Mouse (Mus musculus): Measurements from ENCODE around the gene Cradd. TPM values are rescaled to one million over a fixed set of nuclear protein-coding genes. Genes with fewer than 3 reads are reported as not detected.
A peak's percentile ranks its signal among the peaks of the same experiment; 100 is the strongest.

Cradd gene
- polyA plus RNA-seq, 1 experiment from 2014 or later = 11.7 TPM

- H3K27me3 ChIP-seq (replicated peaks; ENCODE audit: control insufficient read depth, insufficient read depth, low read length) = peaks cover 10% of the 10 kb centered on the region; the same call in 1 of the 2 replicates
- H3K4me1 ChIP-seq (ENCODE audit: control insufficient read depth, insufficient read depth, low read length) = 0 out of 2 replicates have a peak, but pooled peaks cover 3% of the 10 kb centered on the region
- no peak overlapping the region for H3K27ac ChIP-seq (ENCODE audit: low read depth, low read length)
- peak overlapping the region; percentile 71 for H3K4me2 ChIP-seq (ENCODE audit: low read length)
- no peaks in the 10 kb centered on the region for H3K36me3 ChIP-seq (ENCODE audit: control insufficient read depth, insufficient read depth, low read length)
- H3K9me3 ChIP-seq (replicated peaks; ENCODE audit: control insufficient read depth, low read length) = no peaks in the 10 kb centered on the region
- H3K4me3 ChIP-seq (ENCODE audit: low read depth, low read length) = peak overlapping the region; percentile 35
- peak overlapping the region; percentile 62 for H3K9ac ChIP-seq (ENCODE audit: low read length)
- ATAC-seq (peak; percentile 59), DNase-seq (ENCODE audit: low spot score) (peak; percentile 62)
- WGBS = 6% methylated on average over 37 of the region's 37 CpGs
These were observed 59.2 kb downstream of the Cradd start for GRCm38 (mm10) chr10:95264485-95265321.

GRCm38 (mm10) chr10:95262388-95262787 lies 61.5 kb downstream of the Cradd start:
- H3K4me2 ChIP-seq (ENCODE audit: low read length) = no peak overlapping the region
- H3K9ac ChIP-seq (ENCODE audit: low read length) = no peak overlapping the region
- no peak overlapping the region for H3K4me3 ChIP-seq (ENCODE audit: low read depth, low read length)
- no peaks in the 10 kb centered on the region for H3K36me3 ChIP-seq (ENCODE audit: control insufficient read depth, insufficient read depth, low read length)
- ATAC-seq = no peak
- no peak for DNase-seq (ENCODE audit: low spot score)
- no peaks in the 10 kb centered on the region for H3K9me3 ChIP-seq (replicated peaks; ENCODE audit: control insufficient read depth, low read length)
- H3K4me1 ChIP-seq (ENCODE audit: control insufficient read depth, insufficient read depth, low read length) = 0 out of 2 replicates have a peak, but pooled peaks cover 7% of the 10 kb centered on the region
- no peak overlapping the region for H3K27ac ChIP-seq (ENCODE audit: low read depth, low read length)
- WGBS = 31% methylated on average over 11 of the region's 11 CpGs
- peaks cover 10% of the 10 kb centered on the region; the same call in 1 of the 2 replicates for H3K27me3 ChIP-seq (replicated peaks; ENCODE audit: control insufficient read depth, insufficient read depth, low read length)

- Histone ChIP-seq H3K27me3 (replicated peaks; ENCODE audit: control insufficient read depth, insufficient read depth, low read length) (peaks cover 10% of the 10 kb centered on the region; the same call in 1 of the 2 replicates), H3K4me3 (ENCODE audit: low read depth, low read length) (no peak overlapping the region), H3K36me3 (ENCODE audit: control insufficient read depth, insufficient read depth, low read length) (no peaks in the 10 kb centered on the region), H3K4me1 (ENCODE audit: control insufficient read depth, insufficient read depth, low read length) (0 out of 2 replicates have a peak, but pooled peaks cover 7% of the 10 kb centered on the region), H3K9me3 (replicated peaks; ENCODE audit: control insufficient read depth, low read length) (no peaks in the 10 kb centered on the region), H3K9ac (ENCODE audit: low read length) (no peak overlapping the region), H3K4me2 (ENCODE audit: low read length) (no peak overlapping the region), H3K27ac (ENCODE audit: low read depth, low read length) (no peak overlapping the region)
- ATAC-seq = no peak
- no peak for DNase-seq (ENCODE audit: low spot score)
- WGBS = 40% methylated on average over 2 of the region's 2 CpGs
These were observed 62.7 kb downstream of the Cradd start for GRCm38 (mm10) chr10:95261279-95261678.

GRCm38 (mm10) chr10:95260420-95260819 lies 63.5 kb downstream of the Cradd start:
- 94% methylated on average over 3 of the region's 3 CpGs for WGBS
- no peak for ATAC-seq
- H3K4me3 ChIP-seq (ENCODE audit: low read depth, low read length) = no peak overlapping the region
- no peak for DNase-seq (ENCODE audit: low spot score)
- no peaks in the 10 kb centered on the region for H3K9me3 ChIP-seq (replicated peaks; ENCODE audit: control insufficient read depth, low read length)
- H3K4me1 ChIP-seq (ENCODE audit: control insufficient read depth, insufficient read depth, low read length) = peaks cover 7% of the 10 kb centered on the region; the same call in 1 of the 2 replicates
- no peak overlapping the region for H3K9ac ChIP-seq (ENCODE audit: low read length)
- H3K27ac ChIP-seq (ENCODE audit: low read depth, low read length) = no peak overlapping the region
- H3K27me3 ChIP-seq (replicated peaks; ENCODE audit: control insufficient read depth, insufficient read depth, low read length) = peaks cover 10% of the 10 kb centered on the region; the same call in 1 of the 2 replicates
- no peak overlapping the region for H3K4me2 ChIP-seq (ENCODE audit: low read length)
- H3K36me3 ChIP-seq (ENCODE audit: control insufficient read depth, insufficient read depth, low read length) = no peaks in the 10 kb centered on the region

- Histone ChIP-seq H3K4me2 (ENCODE audit: low read length) (no peak overlapping the region), H3K27ac (ENCODE audit: low read depth, low read length) (no peak overlapping the region), H3K4me1 (ENCODE audit: control insufficient read depth, insufficient read depth, low read length) (peaks cover 19% of the 10 kb centered on the region), H3K4me3 (ENCODE audit: low read depth, low read length) (no peak overlapping the region), H3K27me3 (replicated peaks; ENCODE audit: control insufficient read depth, insufficient read depth, low read length) (peaks cover 5% of the 10 kb centered on the region; the same call in 1 of the 2 replicates), H3K9me3 (replicated peaks; ENCODE audit: control insufficient read depth, low read length) (no peaks in the 10 kb centered on the region), H3K9ac (ENCODE audit: low read length) (no peak overlapping the region), H3K36me3 (ENCODE audit: control insufficient read depth, insufficient read depth, low read length) (no peaks in the 10 kb centered on the region)
- 68% methylated on average over 10 of the region's 10 CpGs for WGBS
- no peak for ATAC-seq
- DNase-seq (ENCODE audit: low spot score) = peak; percentile 64
These were observed 65.3 kb downstream of the Cradd start for GRCm38 (mm10) chr10:95258471-95259155.

GRCm38 (mm10) chr10:95257979-95258378 lies 66.0 kb downstream of the Cradd start:
- Histone ChIP-seq H3K4me2 (ENCODE audit: low read length) (no peak overlapping the region), H3K36me3 (ENCODE audit: control insufficient read depth, insufficient read depth, low read length) (no peaks in the 10 kb centered on the region), H3K4me1 (ENCODE audit: control insufficient read depth, insufficient read depth, low read length) (peaks cover 19% of the 10 kb centered on the region), H3K27ac (ENCODE audit: low read depth, low read length) (no peak overlapping the region), H3K9ac (ENCODE audit: low read length) (no peak overlapping the region), H3K4me3 (ENCODE audit: low read depth, low read length) (no peak overlapping the region), H3K9me3 (replicated peaks; ENCODE audit: control insufficient read depth, low read length) (no peaks in the 10 kb centered on the region), H3K27me3 (replicated peaks; ENCODE audit: control insufficient read depth, insufficient read depth, low read length) (peaks cover 5% of the 10 kb centered on the region; the same call in 1 of the 2 replicates)
- ATAC-seq = no peak
- peak; percentile 40 for DNase-seq (ENCODE audit: low spot score)
- WGBS = 67% methylated on average over 8 of the region's 8 CpGs

GRCm38 (mm10) chr10:95256095-95256494 lies 67.8 kb downstream of the Cradd start:
- DNase-seq (ENCODE audit: low spot score) (no peak), ATAC-seq (no peak)
- no peaks in the 10 kb centered on the region for H3K9me3 ChIP-seq (replicated peaks; ENCODE audit: control insufficient read depth, low read length)
- no peak overlapping the region for H3K9ac ChIP-seq (ENCODE audit: low read length)
- WGBS = 15% methylated on average over 7 of the region's 7 CpGs
- H3K27me3 ChIP-seq (replicated peaks; ENCODE audit: control insufficient read depth, insufficient read depth, low read length) = no peaks in the 10 kb centered on the region
- H3K4me1 ChIP-seq (ENCODE audit: control insufficient read depth, insufficient read depth, low read length) = peaks cover 19% of the 10 kb centered on the region
- H3K4me2 ChIP-seq (ENCODE audit: low read length) = no peak overlapping the region
- no peak overlapping the region for H3K4me3 ChIP-seq (ENCODE audit: low read depth, low read length)
- no peak overlapping the region for H3K27ac ChIP-seq (ENCODE audit: low read depth, low read length)
- no peaks in the 10 kb centered on the region for H3K36me3 ChIP-seq (ENCODE audit: control insufficient read depth, insufficient read depth, low read length)

GRCm38 (mm10) chr10:95255018-95255680 lies 68.8 kb downstream of the Cradd start:
- H3K9ac ChIP-seq (ENCODE audit: low read length) = no peak overlapping the region
- no peaks in the 10 kb centered on the region for H3K27me3 ChIP-seq (replicated peaks; ENCODE audit: control insufficient read depth, insufficient read depth, low read length)
- WGBS = 68% methylated on average over 8 of the region's 8 CpGs
- no peak for ATAC-seq
- peaks cover 19% of the 10 kb centered on the region for H3K4me1 ChIP-seq (ENCODE audit: control insufficient read depth, insufficient read depth, low read length)
- H3K36me3 ChIP-seq (ENCODE audit: control insufficient read depth, insufficient read depth, low read length) = no peaks in the 10 kb centered on the region
- no peak overlapping the region; the same call in 1 of the 2 replicates for H3K4me2 ChIP-seq (ENCODE audit: low read length)
- DNase-seq (ENCODE audit: low spot score) = no peak
- no peak overlapping the region for H3K4me3 ChIP-seq (ENCODE audit: low read depth, low read length)
- no peak overlapping the region; the same call in 1 of the 2 replicates for H3K27ac ChIP-seq (ENCODE audit: low read depth, low read length)
- H3K9me3 ChIP-seq (replicated peaks; ENCODE audit: control insufficient read depth, low read length) = no peaks in the 10 kb centered on the region

All from forebrain, embryonic 14.5 days (tissue).